Mouse (Mus musculus): ENCODE measurements around the gene Gspt1.
"Not testable (repeated sequence)": the region's sequence is repeated elsewhere in the genome, so short reads cannot be mapped to it uniquely, and the experiment has no call there.

Gene Gspt1

DNA sequence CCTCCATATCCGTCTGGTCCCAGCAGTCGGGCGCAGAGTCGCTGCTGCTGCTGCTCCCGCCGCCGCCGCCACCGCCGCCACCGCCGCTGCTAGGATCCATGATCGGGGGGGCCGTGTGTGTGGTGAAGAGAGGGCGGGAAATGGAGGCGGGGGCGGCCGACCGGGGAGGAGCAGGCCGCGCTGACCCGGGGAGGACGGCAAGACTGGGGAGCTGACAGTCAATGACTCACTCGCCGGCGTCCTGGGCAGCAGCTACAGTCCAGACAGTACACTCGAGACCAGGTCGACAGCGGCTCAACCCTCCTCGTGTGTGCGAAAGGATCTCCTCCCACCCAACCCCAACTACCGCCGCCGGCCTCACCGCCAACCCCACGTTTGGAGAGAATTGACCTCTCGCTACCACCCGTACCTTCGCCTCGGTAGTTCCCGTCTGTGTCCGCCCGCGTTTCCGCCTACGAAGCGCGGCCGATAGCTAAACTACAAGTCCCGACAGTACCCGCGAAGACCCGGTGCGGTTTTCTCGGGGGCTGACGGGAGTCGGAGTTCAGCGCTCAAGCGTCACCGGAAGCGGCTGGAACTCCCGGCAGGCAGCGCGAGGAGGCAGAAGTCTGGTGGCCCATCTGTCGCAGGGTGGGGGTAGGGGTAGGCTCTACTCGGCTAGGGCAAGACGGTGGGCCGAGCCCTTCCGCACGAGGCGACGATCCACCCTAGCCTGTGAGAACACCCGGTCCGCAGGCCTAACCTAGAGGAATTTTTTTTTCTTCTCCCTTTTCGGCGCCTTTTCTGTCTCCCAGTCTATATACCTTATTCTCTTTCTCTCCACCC lies at the start of gene Gspt1:
Gspt1 (minus strand) TSS at position 428 of the 825 bp plus-strand sequence.
- DNase-seq (ENCODE audit: low spot score) = peak; percentile 96

DNA sequence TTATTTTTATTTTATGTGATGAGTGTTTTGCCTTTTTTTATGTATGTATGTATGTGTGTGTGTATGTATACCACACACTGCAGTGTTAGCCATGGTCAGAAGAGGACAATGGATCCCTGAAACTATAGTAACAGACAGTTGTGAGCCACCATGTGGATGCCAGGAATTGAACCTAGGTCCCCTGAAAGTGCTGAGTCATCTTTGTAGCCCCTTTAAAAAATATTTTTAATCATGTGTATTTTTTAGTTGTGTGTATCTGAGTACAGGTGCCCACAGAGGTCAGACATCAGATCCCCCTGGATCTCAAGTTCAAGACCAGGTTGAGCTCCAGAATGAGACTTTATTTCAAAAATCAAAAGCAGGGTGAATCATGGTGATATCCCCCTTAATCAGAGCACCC lies 49.6 kb upstream of the Gspt1 start:
- DNase-seq (ENCODE audit: low spot score) = no peak

DNA sequence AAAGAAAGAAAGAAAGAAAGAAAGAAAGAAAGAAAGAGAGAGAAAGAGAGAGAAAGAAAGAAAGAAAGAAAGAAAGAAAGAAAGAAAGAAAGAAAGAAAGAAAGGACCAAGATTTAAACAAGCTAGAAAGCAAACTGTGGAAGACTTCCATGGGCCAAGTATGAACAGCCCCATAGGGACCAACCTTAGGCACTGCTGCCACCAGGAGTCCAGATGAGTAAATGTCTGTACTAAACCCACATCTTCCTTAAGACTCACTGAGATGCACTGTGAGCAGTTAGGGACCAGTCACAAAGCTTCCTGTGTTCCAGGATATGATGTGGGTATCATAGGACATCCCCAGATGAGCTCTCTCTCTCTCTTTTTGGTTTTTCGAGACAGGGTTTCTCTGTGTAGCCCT lies 43.6 kb upstream of the Gspt1 start:
- not testable (repeated sequence) for DNase-seq (ENCODE audit: low spot score)

GRCm38 (mm10) chr16:11295583-11295982 lies 41.5 kb upstream of the Gspt1 start:
- not testable (repeated sequence) for DNase-seq (ENCODE audit: low spot score)

GRCm38 (mm10) chr16:11288873-11289272 lies 34.7 kb upstream of the Gspt1 start:
- DNase-seq (ENCODE audit: low spot score) = not testable (repeated sequence)

GRCm38 (mm10) chr16:11285949-11286348 lies 31.8 kb upstream of the Gspt1 start:
- no peak for DNase-seq (ENCODE audit: low spot score)

DNA sequence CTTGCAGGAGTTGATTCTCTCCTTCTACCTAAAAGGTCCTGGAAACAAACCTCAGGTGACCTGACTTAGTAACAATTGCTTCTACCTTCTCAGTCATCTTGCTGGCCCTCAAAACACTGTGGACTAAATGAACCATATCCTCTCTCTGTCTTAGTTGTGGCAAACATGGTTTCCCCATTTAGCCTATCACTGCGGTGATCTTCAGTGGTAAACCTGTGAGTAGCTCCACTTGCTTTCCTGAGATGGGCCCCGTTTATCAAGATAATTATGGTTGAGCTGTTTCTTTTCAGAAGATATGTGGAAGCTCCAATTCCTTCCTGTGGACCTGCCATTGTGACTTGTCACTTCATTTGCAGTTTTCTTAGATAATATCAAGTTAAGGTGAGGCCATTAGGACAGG lies 30.8 kb upstream of the Gspt1 start:
- no peak for DNase-seq (ENCODE audit: low spot score)

GRCm38 (mm10) chr16:11282655-11283232 lies 28.6 kb upstream of the Gspt1 start:
- DNase-seq (ENCODE audit: low spot score) = no peak

DNA sequence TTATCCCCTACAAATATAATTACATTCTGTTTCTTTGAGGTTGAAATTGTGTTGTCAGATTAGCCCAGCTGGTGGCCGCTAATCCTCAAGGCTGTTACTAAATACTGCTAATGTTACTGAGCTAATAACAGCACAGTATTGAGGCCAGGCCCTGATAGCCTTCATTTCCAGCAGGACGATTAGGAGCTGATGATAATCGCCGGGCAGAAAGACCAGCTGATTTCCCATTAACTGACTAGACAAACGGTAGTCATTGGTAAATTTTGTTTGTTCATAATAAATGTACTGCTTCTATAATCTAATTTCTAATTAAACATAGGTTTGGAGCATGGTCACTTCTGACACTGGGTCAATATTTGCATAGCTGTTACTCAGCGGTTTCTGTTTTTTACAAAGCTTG lies 24.7 kb upstream of the Gspt1 start:
- DNase-seq (ENCODE audit: low spot score) = no peak

DNA sequence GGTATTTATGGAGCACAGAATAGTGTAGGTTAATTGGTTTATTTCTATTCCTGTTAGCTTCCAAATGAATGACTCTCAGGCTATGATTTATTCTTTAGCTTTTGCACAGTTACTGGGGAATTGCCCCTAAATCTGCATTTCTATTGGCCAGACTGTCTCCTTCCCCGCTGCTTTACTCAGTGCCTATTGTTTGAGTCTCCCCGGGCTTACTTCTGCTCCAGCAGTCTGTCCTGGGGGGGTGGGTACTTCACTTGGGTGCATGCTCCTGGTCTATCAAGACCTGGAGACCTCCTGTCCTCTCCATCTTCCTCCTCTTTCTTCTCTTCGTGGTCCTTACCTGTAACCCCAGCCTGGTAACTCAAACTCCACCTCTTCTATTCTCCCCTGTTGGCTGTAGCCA lies 22.8 kb upstream of the Gspt1 start:
- DNase-seq (ENCODE audit: low spot score) = no peak

- DNase-seq (ENCODE audit: low spot score) = no peak
Measured at GRCm38 (mm10) chr16:11271073-11271472, 16.9 kb upstream of the Gspt1 start.

DNA sequence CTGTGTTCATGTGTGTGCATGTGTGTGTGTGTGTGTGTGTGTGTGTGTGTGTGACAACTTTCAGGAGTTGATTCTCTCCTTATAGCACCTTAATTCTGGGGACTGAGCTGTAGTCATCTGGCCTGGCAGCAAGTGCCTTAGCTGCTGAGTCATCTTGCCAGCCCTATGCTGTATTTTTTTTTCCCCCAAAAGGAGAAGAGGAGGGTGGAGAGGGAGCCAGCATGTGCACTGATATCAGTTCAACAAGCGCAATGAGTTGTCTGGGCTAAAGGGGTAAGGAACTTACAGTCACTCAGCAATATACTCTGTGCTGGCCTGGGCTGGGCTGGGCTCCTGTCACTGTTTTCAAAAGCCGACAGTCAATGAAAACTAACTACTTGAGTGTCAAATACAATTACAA lies 16.5 kb upstream of the Gspt1 start:
- DNase-seq (ENCODE audit: low spot score) = no peak

GRCm38 (mm10) chr16:11269808-11270207 lies 15.7 kb upstream of the Gspt1 start:
- no peak for DNase-seq (ENCODE audit: low spot score)

- no peak for DNase-seq (ENCODE audit: low spot score)
Measured at GRCm38 (mm10) chr16:11266556-11266955, 12.4 kb upstream of the Gspt1 start.

DNA sequence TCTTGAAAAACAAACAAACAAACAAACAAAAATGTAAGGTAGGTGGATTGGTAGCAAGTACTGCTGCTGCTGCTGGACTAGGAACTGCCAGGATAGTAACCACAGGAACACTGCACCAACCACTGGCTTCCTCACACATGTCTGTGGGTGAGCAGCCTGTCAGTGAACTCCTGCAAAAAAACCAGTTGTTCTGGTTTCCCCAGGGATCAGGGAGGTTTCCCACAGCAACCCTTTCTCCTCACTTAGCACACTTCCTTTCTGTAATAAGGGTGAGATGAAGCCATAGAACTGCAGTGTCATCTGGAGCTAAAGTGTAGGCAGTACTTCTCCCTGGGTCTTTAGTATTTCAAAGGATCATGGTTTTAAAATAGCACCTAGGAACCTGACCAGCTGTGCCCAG lies 9.1 kb upstream of the Gspt1 start:
- no peak for DNase-seq (ENCODE audit: low spot score)

DNA sequence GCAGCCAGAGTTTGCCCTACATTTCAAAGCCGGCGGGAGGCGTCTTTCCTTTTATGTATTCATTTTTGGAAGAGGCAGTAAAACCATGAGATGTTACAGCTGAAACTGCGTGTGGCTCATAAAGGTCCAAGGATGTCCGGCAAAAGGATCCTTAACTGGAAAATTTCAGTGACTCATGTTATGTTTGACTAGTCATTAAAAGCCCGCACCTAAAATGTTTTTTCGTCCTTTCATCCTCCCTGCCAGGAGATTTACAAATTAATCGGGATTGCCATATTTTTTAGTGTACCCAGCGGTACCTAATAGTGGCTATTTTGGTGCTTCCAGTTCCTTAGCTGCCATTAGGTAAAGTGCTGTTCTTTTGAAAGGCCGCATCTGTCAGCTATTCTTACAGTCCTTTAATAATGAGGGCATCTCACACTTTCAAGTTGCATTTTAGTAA lies 619 bp upstream of the Gspt1 start:
- DNase-seq (ENCODE audit: low spot score) = no peak

DNA sequence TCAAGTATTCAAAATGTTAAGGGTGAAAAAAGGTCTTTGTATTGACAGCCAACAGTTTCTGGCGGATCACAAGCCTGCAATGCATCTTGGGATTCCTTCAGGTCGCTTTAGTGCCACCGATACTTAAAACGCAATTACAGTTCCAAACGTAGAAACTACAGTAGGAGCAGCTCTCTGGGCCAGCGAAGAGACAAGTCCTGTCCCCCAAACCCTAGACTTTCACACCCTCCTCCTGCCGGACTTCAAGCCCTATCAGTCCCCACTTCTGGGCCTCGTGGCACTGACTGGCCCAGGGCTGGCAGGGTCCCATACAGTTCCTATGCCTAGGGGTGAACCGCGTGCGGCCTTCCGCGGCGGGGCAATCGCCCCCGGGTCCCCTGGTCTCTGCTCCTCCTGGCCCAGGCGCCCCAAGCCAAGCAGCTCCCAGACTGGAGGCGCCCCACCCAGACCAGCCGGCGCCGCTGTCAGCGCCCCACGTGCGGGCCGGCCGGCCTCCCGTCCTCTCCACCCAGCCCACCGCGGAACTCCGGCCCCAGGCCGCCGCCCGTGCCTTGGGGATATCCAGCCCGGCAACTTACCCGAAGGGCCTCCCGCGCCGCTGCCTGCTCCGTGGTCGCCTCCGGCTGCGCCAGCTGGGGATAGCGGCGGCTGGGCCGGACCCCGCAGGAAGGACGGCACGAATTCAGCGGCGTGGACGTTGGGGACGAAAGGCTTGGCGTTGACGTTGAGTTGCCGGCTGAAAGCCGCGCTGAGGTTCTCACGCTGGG lies 877 bp downstream of the Gspt1 start:
- DNase-seq (ENCODE audit: low spot score) = peak; percentile 51

DNA sequence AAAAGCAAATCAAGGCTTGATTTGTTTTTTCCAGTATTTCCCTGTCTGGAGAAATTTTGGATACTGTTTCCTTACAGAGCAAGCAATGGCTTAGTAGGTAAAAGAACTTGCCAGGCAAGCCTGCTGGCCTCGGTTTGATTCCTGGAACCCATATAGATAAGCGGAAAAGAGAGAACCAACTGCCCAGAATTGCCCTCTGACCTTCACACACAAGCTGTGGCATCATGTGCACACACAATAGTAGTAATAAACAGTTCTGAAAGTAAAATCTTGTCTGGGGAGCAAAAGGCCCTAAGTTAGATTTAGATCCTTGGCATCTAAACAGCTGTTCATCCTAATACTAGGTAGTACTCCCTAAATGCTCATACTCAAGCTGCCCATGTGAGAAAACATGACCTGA lies 6.3 kb downstream of the Gspt1 start:
- DNase-seq (ENCODE audit: low spot score) = no peak

DNA sequence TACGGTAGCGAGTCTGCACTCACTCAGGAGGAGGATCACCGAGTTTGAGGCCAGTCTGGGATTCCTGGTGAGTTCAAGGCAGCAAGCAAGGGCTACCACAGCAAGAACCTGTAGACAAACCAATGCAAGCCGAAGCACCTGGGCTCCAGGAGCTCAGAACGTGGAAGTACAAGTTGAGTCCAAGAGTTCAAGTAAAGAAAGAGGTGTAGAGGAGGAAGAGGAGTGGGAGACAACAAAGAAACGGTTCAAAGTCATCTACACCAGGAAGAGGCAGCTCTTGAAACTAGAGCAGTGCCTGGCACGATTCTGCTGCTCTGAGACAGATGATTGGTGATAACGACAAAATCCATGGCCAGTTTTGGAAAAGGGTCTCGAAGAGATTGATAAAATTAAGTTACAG lies 8.4 kb downstream of the Gspt1 start:
- no peak for DNase-seq (ENCODE audit: low spot score)

DNA sequence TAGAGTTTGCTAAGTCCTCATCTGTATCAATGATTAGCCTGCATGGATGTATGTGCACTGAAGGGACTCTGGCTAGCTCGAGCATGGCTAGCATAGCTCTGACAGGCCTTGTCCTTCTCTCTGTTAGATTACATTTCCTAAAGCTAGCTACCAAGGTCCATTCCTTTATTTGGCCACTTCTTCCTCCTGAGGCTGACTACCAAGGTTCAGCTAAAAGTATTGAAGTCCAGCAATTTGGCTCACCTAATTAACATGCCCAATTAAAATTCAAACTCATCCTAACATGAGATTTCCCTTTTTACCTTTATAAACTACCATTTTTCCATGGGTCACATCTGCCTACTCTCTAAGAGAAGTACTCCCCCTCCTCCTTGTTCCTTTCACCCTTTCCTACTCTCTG lies 11.7 kb downstream of the Gspt1 start:
- DNase-seq (ENCODE audit: low spot score) = no peak

DNA sequence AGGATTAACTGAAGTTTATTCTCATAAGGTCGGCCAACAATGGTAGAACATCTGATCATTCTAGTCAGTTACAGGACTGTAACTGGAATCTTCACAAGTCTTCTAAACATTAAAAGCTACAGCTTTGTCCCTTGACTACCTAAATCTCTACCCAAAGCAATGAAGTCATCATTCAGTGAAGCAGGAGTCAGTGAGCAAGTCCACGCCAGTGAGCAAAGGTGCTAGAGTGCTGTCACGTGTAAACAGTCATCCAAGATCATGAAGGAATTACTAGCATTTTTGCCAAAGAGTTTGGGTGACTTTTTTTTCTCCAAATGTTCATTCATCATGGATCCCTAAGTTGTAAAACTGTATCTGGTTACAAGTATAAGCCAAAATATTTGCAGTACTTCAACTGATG lies 36.3 kb downstream of the Gspt1 start:
- DNase-seq (ENCODE audit: low spot score) = no peak

GRCm38 (mm10) chr16:11203600-11204390 lies 50.3 kb downstream of the Gspt1 start:
- DNase-seq (ENCODE audit: low spot score) = no peak
